Mouse (Mus musculus) neural tube, embryonic 10.5 days (tissue): Measurements from ENCODE around the gene Tspyl1.

Source experiments
- DNase-seq: peaks from one replicate; pipeline ENCODE4 v3.0.0-alpha.2; 2017; ENCODE audit warnings: low spot score; ENCODE audit errors: extremely low spot score

The Tspyl1 gene

GRCm38 (mm10) chr10:34297980-34298753 lies 16.2 kb downstream of the Tspyl1 start:
- DNase-seq: no peak

- peak; percentile 33 for DNase-seq
Measured at GRCm38 (mm10) chr10:34300368-34300767, 18.4 kb downstream of the Tspyl1 start.

- DNase-seq: no peak
Measured at GRCm38 (mm10) chr10:34307070-34307469, 25.1 kb downstream of the Tspyl1 start.

GRCm38 (mm10) chr10:34309915-34310685 lies 28.1 kb downstream of the Tspyl1 start:
- no peak for DNase-seq

- no peak for DNase-seq
Measured at GRCm38 (mm10) chr10:34312536-34312935, 30.5 kb downstream of the Tspyl1 start.

GRCm38 (mm10) chr10:34316571-34317216 lies 34.7 kb downstream of the Tspyl1 start:
- peak; percentile 70 for DNase-seq

- DNase-seq: no peak
Measured at GRCm38 (mm10) chr10:34317217-34317606, 35.2 kb downstream of the Tspyl1 start.

- DNase-seq: no peak
Measured at GRCm38 (mm10) chr10:34320809-34321208, 38.8 kb downstream of the Tspyl1 start.

- DNase-seq: no peak
Measured at GRCm38 (mm10) chr10:34326701-34327100, 44.7 kb downstream of the Tspyl1 start.

- DNase-seq: no peak
Measured at GRCm38 (mm10) chr10:34327144-34327543, 45.2 kb downstream of the Tspyl1 start.

GRCm38 (mm10) chr10:34328310-34328709 lies 46.3 kb downstream of the Tspyl1 start:
- no peak for DNase-seq
